Mouse (Mus musculus) MEL (cell line): ENCODE measurements around the gene Rpl29. TPM values are rescaled to one million over a fixed set of nuclear protein-coding genes. Genes with fewer than 3 reads are reported as not detected.

ENCODE experiments used
- DNase-seq: peaks from one replicate; pipeline ENCODE4 v3.0.0; 2011; ENCODE audit warnings: low read depth, low spot score
- H3K27ac ChIP-seq: 2 replicates; pipeline ENCODE4 v1.5.1; 2012; ENCODE audit warnings: low read depth, mild to moderate bottlenecking, control low read depth, low read length, moderate library complexity; ENCODE audit not compliant: control insufficient read depth
- H3K27me3 ChIP-seq, 2 experiments: fragments of 150-350 bp in 1 of 2; sonication (generic) in 1 of 2; 2 replicates each; pipeline ENCODE4 v1.6.1; 2012; ENCODE audit warnings: low read length in 2 of 2, mild to moderate bottlenecking in 2 of 2, improper control_type of control experiment in 1 of 2, moderate library complexity in 1 of 2; ENCODE audit not compliant: insufficient read depth in 2 of 2, control insufficient read depth in 1 of 2
- H3K36me3 ChIP-seq, 2 experiments: 2 replicates each; pipeline ENCODE4 v1.6.1; 2012 to 2014; ENCODE audit warnings: low read length in 2 of 2, improper control_type of control experiment in 1 of 2, inconsistent platforms in 1 of 2, mild to moderate bottlenecking in 1 of 2; ENCODE audit not compliant: insufficient read depth in 2 of 2, control insufficient read depth in 1 of 2
- H3K4me1 ChIP-seq, 2 experiments: fragments of 150-350 bp in 1 of 2; sonication (generic) in 1 of 2; 2 replicates each; pipeline ENCODE4 v1.6.1; 2012; ENCODE audit warnings: low read length in 2 of 2, improper control_type of control experiment in 1 of 2, mild to moderate bottlenecking in 1 of 2; ENCODE audit not compliant: insufficient read depth in 2 of 2, control insufficient read depth in 1 of 2
- H3K4me3 ChIP-seq, 2 experiments: fragments of 150-350 bp in 1 of 2; sonication (generic) in 1 of 2; 2 replicates each; pipeline ENCODE4 v1.5.1; 2012; ENCODE audit warnings: low read depth in 2 of 2, low read length in 2 of 2, mild to moderate bottlenecking in 2 of 2, moderate library complexity in 2 of 2, control low read depth in 1 of 2, improper control_type of control experiment in 1 of 2; ENCODE audit not compliant: control insufficient read depth in 1 of 2, insufficient read depth in 1 of 2
- H3K79me2 ChIP-seq: 2 replicates; pipeline ENCODE4 v1.6.1; 2012; ENCODE audit warnings: mild to moderate bottlenecking, low read length, moderate library complexity; ENCODE audit not compliant: control insufficient read depth, poor library complexity, insufficient read depth
- H3K9ac ChIP-seq: 2 replicates; pipeline ENCODE4 v1.6.1; 2012; ENCODE audit warnings: low read depth, mild to moderate bottlenecking, control low read depth, low read length, moderate library complexity; ENCODE audit not compliant: control insufficient read depth, poor library complexity, severe bottlenecking
- H3K9me3 ChIP-seq: fragments of 150-350 bp; sonication (generic); replicated peaks from 2 replicates; pipeline ENCODE4 v1.6.1; 2012; ENCODE audit warnings: mild to moderate bottlenecking, low read length, improper control_type of control experiment, moderate library complexity; ENCODE audit not compliant: insufficient read depth
- CHD1 ChIP-seq: IDR thresholded peaks from 2 replicates; pipeline ENCODE4 v1.6.1; 2012; ENCODE audit warnings: low read depth, mild to moderate bottlenecking, inconsistent platforms, low read length, improper control_type of control experiment
- CTCF ChIP-seq, 3 experiments: IDR thresholded peaks in 2 of 3; conservative IDR thresholded peaks in 1 of 3; 2 replicates each; pipeline ENCODE4 v1.5.1; 2011 to 2012; ENCODE audit warnings: low read length in 3 of 3, low read depth in 2 of 3, mild to moderate bottlenecking in 2 of 3, improper control_type of control experiment in 1 of 3, inconsistent platforms in 1 of 3, mixed read lengths in 1 of 3, moderate library complexity in 1 of 3; ENCODE audit not compliant: control insufficient read depth in 1 of 3, insufficient read depth in 1 of 3, poor library complexity in 1 of 3, severe bottlenecking in 1 of 3
- E2F4 ChIP-seq: IDR thresholded peaks from 2 replicates; pipeline ENCODE4 v1.6.1; 2011; ENCODE audit warnings: low read depth, low read length, improper control_type of control experiment, borderline replicate concordance
- ELF1 ChIP-seq: IDR thresholded peaks from 2 replicates; pipeline ENCODE4 v1.6.1; 2014; ENCODE audit warnings: low read depth, mild to moderate bottlenecking, inconsistent platforms, low read length, improper control_type of control experiment, moderate library complexity
- EP300 ChIP-seq, 2 experiments: IDR thresholded peaks; 2 replicates each; pipeline ENCODE4 v1.6.1; 2011; ENCODE audit warnings: improper control_type of control experiment in 2 of 2, low read length in 2 of 2, low read depth in 1 of 2, mild to moderate bottlenecking in 1 of 2
- GABPA ChIP-seq: IDR thresholded peaks from 2 replicates; pipeline ENCODE4 v1.6.1; 2012; ENCODE audit warnings: low read depth, mild to moderate bottlenecking, inconsistent platforms, low read length, improper control_type of control experiment, moderate library complexity
- HCFC1 ChIP-seq: IDR thresholded peaks from 2 replicates; pipeline ENCODE4 v1.6.1; 2012; ENCODE audit warnings: low read depth, mild to moderate bottlenecking, inconsistent platforms, low read length, improper control_type of control experiment, moderate library complexity
- JUND ChIP-seq: IDR thresholded peaks from 2 replicates; pipeline ENCODE4 v1.6.1; 2011; ENCODE audit warnings: low read depth, mild to moderate bottlenecking, improper control_type of control experiment, low read length
- KAT2A ChIP-seq: conservative IDR thresholded peaks from 2 replicates; pipeline ENCODE4 v1.6.1; 2012; ENCODE audit warnings: low read depth, low read length, improper control_type of control experiment, inconsistent platforms
- MAFK ChIP-seq: IDR thresholded peaks from 2 replicates; pipeline ENCODE4 v1.6.1; 2011; ENCODE audit warnings: low read depth, mild to moderate bottlenecking, low read length, improper control_type of control experiment, borderline replicate concordance
- MAZ ChIP-seq: IDR thresholded peaks from 2 replicates; pipeline ENCODE4 v1.6.1; 2012; ENCODE audit warnings: low read depth, mild to moderate bottlenecking, inconsistent platforms, low read length, improper control_type of control experiment
- MEF2A ChIP-seq: IDR thresholded peaks from 2 replicates; pipeline ENCODE4 v1.6.1; 2014; ENCODE audit warnings: low read depth, mild to moderate bottlenecking, inconsistent platforms, low read length, improper control_type of control experiment; ENCODE audit not compliant: poor library complexity, insufficient replicate concordance, severe bottlenecking; ENCODE audit errors: extremely low read depth
- MXI1 ChIP-seq: IDR thresholded peaks from 2 replicates; pipeline ENCODE4 v1.6.1; 2011; ENCODE audit warnings: mild to moderate bottlenecking, low read depth, low read length, improper control_type of control experiment
- MYB ChIP-seq: IDR thresholded peaks from 2 replicates; pipeline ENCODE4 v1.6.1; 2011; ENCODE audit warnings: mild to moderate bottlenecking, low read depth, low read length, improper control_type of control experiment
- MYC ChIP-seq: IDR thresholded peaks from 2 replicates; pipeline ENCODE4 v1.6.1; 2011; ENCODE audit warnings: low read depth, mild to moderate bottlenecking, low read length, improper control_type of control experiment, moderate library complexity
- POLR2AphosphoS2 ChIP-seq: IDR thresholded peaks from 2 replicates; pipeline ENCODE4 v1.6.1; 2011; ENCODE audit warnings: low read length, improper control_type of control experiment
- POLR2AphosphoS5 ChIP-seq: IDR thresholded peaks from 2 replicates; pipeline ENCODE4 v1.6.1; 2012; ENCODE audit warnings: low read depth, borderline replicate concordance, mild to moderate bottlenecking, inconsistent platforms, low read length, moderate library complexity, mixed read lengths
- RAD21 ChIP-seq: IDR thresholded peaks from 2 replicates; pipeline ENCODE4 v1.6.1; 2011; ENCODE audit warnings: mild to moderate bottlenecking, low read depth, low read length, improper control_type of control experiment
- RCOR1 ChIP-seq: IDR thresholded peaks from 2 replicates; pipeline ENCODE4 v1.6.1; 2012; ENCODE audit warnings: low read depth, mild to moderate bottlenecking, inconsistent platforms, low read length, improper control_type of control experiment
- TCF12 ChIP-seq: IDR thresholded peaks from 2 replicates; pipeline ENCODE4 v1.6.1; 2014; ENCODE audit warnings: low read depth, mild to moderate bottlenecking, inconsistent platforms, low read length, improper control_type of control experiment, moderate library complexity
- UBTF ChIP-seq: IDR thresholded peaks from 2 replicates; pipeline ENCODE4 v1.6.1; 2012; ENCODE audit warnings: low read depth, mild to moderate bottlenecking, inconsistent platforms, low read length, improper control_type of control experiment, moderate library complexity, borderline replicate concordance; ENCODE audit not compliant: insufficient read depth
- ZKSCAN1 ChIP-seq: IDR thresholded peaks from 2 replicates; pipeline ENCODE4 v1.6.1; 2012; ENCODE audit warnings: low read depth, mild to moderate bottlenecking, inconsistent platforms, low read length, improper control_type of control experiment, moderate library complexity
- ZMIZ1 ChIP-seq: IDR thresholded peaks from 2 replicates; pipeline ENCODE4 v1.6.1; 2012; ENCODE audit warnings: low read depth, mild to moderate bottlenecking, inconsistent platforms, low read length, improper control_type of control experiment, moderate library complexity
- ZNF384 ChIP-seq: IDR thresholded peaks from 2 replicates; pipeline ENCODE4 v1.6.1; 2012; ENCODE audit warnings: low read depth, mild to moderate bottlenecking, inconsistent platforms, low read length, improper control_type of control experiment
- polyA plus RNA-seq, 2 experiments: library from polyadenylated mRNA; stranded (reverse) in 1 of 2; unstranded in 1 of 2; fragments of >175 nt in 1 of 2; fragments of >200 nt in 1 of 2; gene quantifications; 2 replicates each; pipeline versions ENCODE4 v1.2.1 to v1.2.4; 2012; ENCODE audit warnings: low replicate concordance in 2 of 2, low read depth in 1 of 2; ENCODE audit not compliant: insufficient read length in 2 of 2, insufficient read depth in 1 of 2, missing spikeins in 1 of 2
- total RNA-seq: library from RNA; depleted of rRNA; stranded (reverse); fragments of 300-350 nt; gene quantifications from 2 replicates; pipeline ENCODE4 v1.2.3, GENCODE M21; 2012

The Rpl29 gene
- total and polyA plus RNA-seq, 3 experiments, result 60.8 to 761 TPM; not detected in 1

GRCm38 (mm10) chr9:106460401-106461025 is 31.3 kb downstream of the Rpl29 start:
- Histone ChIP-seq H3K9me3 (no peaks in the 10 kb centered on the region), H3K79me2 (no peaks in the 10 kb centered on the region), H3K4me3 (no peak overlapping the region), H3K9ac (no peak overlapping the region), H3K4me1 (no peaks in the 10 kb centered on the region), H3K36me3 (no peaks in the 10 kb centered on the region), H3K27me3 (no peaks in the 10 kb centered on the region), H3K27ac (no peak overlapping the region)
- TF ChIP-seq CHD1 (no peak), MEF2A (no peak), MYC (no peak), ZMIZ1 (no peak), RAD21 (no peak), ELF1 (no peak), MAFK (no peak), ZNF384 (no peak), E2F4 (no peak), JUND (no peak), GABPA (no peak), EP300 (IDR thresholded peaks at IDR 0.05; ENCODE audit: low read depth in 1 of 2, low read length in 2 of 2) (no peak), MAZ (no peak), HCFC1 (no peak), MXI1 (no peak), RCOR1 (no peak), TCF12 (no peak), MYB (no peak), KAT2A (no peak)
- DNase-seq, result no peak

GRCm38 (mm10) chr9:106461026-106461415 is 31.8 kb downstream of the Rpl29 start:
- H3K36me3 ChIP-seq, result no peaks in the 10 kb centered on the region
- no peak overlapping the region for H3K9ac ChIP-seq
- H3K4me1 ChIP-seq, result no peaks in the 10 kb centered on the region
- H3K79me2 ChIP-seq, result no peaks in the 10 kb centered on the region
- no peaks in the 10 kb centered on the region for H3K27me3 ChIP-seq
- H3K27ac ChIP-seq, result no peak overlapping the region
- TF ChIP-seq CTCF (IDR thresholded peaks at IDR 0.05 in 2 of 3, conservative IDR thresholded peaks at IDR 0.05 in 1 of 3; ENCODE audit: control insufficient read depth in 1 of 3, insufficient read depth in 1 of 3, low read depth in 2 of 3, low read length in 3 of 3, poor library complexity in 1 of 3, severe bottlenecking in 1 of 3), result no peak
- no peak for TF ChIP-seq ZKSCAN1
- no peak for TF ChIP-seq MXI1
- TF ChIP-seq CHD1, result no peak
- TF ChIP-seq ZMIZ1, result no peak
- TF ChIP-seq POLR2AphosphoS2, result no peak
- TF ChIP-seq UBTF, result no peak
- TF ChIP-seq ELF1, result no peak
- TF ChIP-seq POLR2AphosphoS5, result no peak
- no peak for TF ChIP-seq MAZ
- no peak for TF ChIP-seq RAD21
- no peak for TF ChIP-seq MYB
- no peaks in the 10 kb centered on the region for H3K9me3 ChIP-seq
- DNase-seq, result no peak
- H3K4me3 ChIP-seq, result no peak overlapping the region
